Mouse (Mus musculus) liver, embryonic 13.5 days (tissue): ENCODE results near the gene Fmnl2. TPM values are rescaled to one million over a fixed set of nuclear protein-coding genes. Genes with fewer than 3 reads are reported as not detected.

Experiments
- ATAC-seq: fragments of 200-750 bp; cut with Nextera tagmentation; 2 replicates; pipeline ENCODE4 v1.8.0; 2017; ENCODE audit warnings: low read depth, mild to moderate bottlenecking, moderate number of reproducible peaks, moderate library complexity
- DNase-seq: peaks from one replicate; pipeline ENCODE4 v3.0.0; 2022
- H3K27ac ChIP-seq: fragments of 300-500 bp; sonication (generic); 2 replicates; pipeline ENCODE4 v1.5.1; 2015; ENCODE audit warnings: moderate library complexity, mild to moderate bottlenecking, inconsistent platforms
- H3K27me3 ChIP-seq: fragments of 300-500 bp; sonication (generic); 2 replicates; pipeline ENCODE4 v1.6.1; 2015; ENCODE audit warnings: mild to moderate bottlenecking, inconsistent platforms
- H3K36me3 ChIP-seq: fragments of 300-500 bp; sonication (generic); 2 replicates; pipeline ENCODE4 v1.6.1; 2015; ENCODE audit warnings: mild to moderate bottlenecking, inconsistent platforms
- H3K4me1 ChIP-seq: fragments of 300-500 bp; sonication (generic); replicated peaks from 2 replicates; pipeline ENCODE4 v1.6.1; 2015; ENCODE audit warnings: inconsistent platforms
- H3K4me2 ChIP-seq: fragments of 300-500 bp; sonication (generic); 2 replicates; pipeline ENCODE4 v1.6.1; 2015; ENCODE audit warnings: inconsistent platforms, mild to moderate bottlenecking, moderate library complexity
- H3K4me3 ChIP-seq: fragments of 300-500 bp; sonication (generic); replicated peaks from 2 replicates; pipeline ENCODE4 v1.5.1; 2015; ENCODE audit warnings: mild to moderate bottlenecking, inconsistent platforms
- H3K9ac ChIP-seq: fragments of 300-500 bp; sonication (generic); 2 replicates; pipeline ENCODE4 v1.6.1; 2015; ENCODE audit warnings: mild to moderate bottlenecking, inconsistent platforms
- H3K9me3 ChIP-seq: fragments of 300-500 bp; sonication (generic); replicated peaks from 2 replicates; pipeline ENCODE4 v1.6.1; 2016; ENCODE audit warnings: inconsistent platforms
- WGBS: fragments of 180-500 bp; shearing (Covaris S2); methylation state at CpG from one replicate; pipeline ENCODE4 v1.1.7; 2015; ENCODE audit not compliant: insufficient replicate concordance; 5-methylcytosine and 5-hydroxymethylcytosine counted together
- polyA plus RNA-seq: library from polyadenylated mRNA; unstranded; fragments of >200 nt; fragmentation: Nextera tagmentation; extraction: Ambion mirVana; gene quantifications from 2 replicates; pipeline ENCODE4 v1.2.1, GENCODE M21; 2015

Gene Fmnl2
- polyA plus RNA-seq, 1 experiment from 2014 or later = 0.46 TPM

- no peaks in the 10 kb centered on the region for H3K36me3 ChIP-seq
- no peak overlapping the region for H3K9ac ChIP-seq
- no peak for DNase-seq
- ATAC-seq = no peak
- 51% methylated on average over 9 of the region's 9 CpGs for WGBS
- no peak overlapping the region for H3K4me2 ChIP-seq
- H3K27ac ChIP-seq = no peak overlapping the region
- H3K9me3 ChIP-seq = no peaks in the 10 kb centered on the region
- no peak overlapping the region for H3K4me3 ChIP-seq
- no peaks in the 10 kb centered on the region for H3K27me3 ChIP-seq
- H3K4me1 ChIP-seq = 0 out of 2 replicates have a peak, but pooled peaks cover 5% of the 10 kb centered on the region
Observed at GRCm38 (mm10) chr2:52943644-52944423, 86.2 kb downstream of the Fmnl2 start.

- ATAC-seq (no peak), DNase-seq (no peak)
- no peaks in the 10 kb centered on the region for H3K9me3 ChIP-seq
- H3K27me3 ChIP-seq = no peaks in the 10 kb centered on the region
- H3K9ac ChIP-seq = no peak overlapping the region
- no peak overlapping the region for H3K27ac ChIP-seq
- 0 out of 2 replicates have a peak, but pooled peaks cover 4% of the 10 kb centered on the region for H3K4me1 ChIP-seq
- H3K4me3 ChIP-seq = no peak overlapping the region
- no peak overlapping the region for H3K4me2 ChIP-seq
- 63% methylated on average over 5 of the region's 5 CpGs for WGBS
- H3K36me3 ChIP-seq = no peaks in the 10 kb centered on the region
Observed at GRCm38 (mm10) chr2:52944594-52944993, 86.9 kb downstream of the Fmnl2 start.

GRCm38 (mm10) chr2:52946074-52946473 is 88.4 kb downstream of the Fmnl2 start:
- no peaks in the 10 kb centered on the region for H3K9me3 ChIP-seq
- H3K4me2 ChIP-seq = no peak overlapping the region
- WGBS = 59% methylated on average over 2 of the region's 2 CpGs
- H3K27me3 ChIP-seq = no peaks in the 10 kb centered on the region
- H3K27ac ChIP-seq = no peak overlapping the region
- H3K4me3 ChIP-seq = no peak overlapping the region
- 0 out of 2 replicates have a peak, but pooled peaks cover 4% of the 10 kb centered on the region for H3K4me1 ChIP-seq
- H3K36me3 ChIP-seq = no peaks in the 10 kb centered on the region
- H3K9ac ChIP-seq = no peak overlapping the region
- DNase-seq (no peak), ATAC-seq (no peak)

- 70% methylated on average over 11 of the region's 11 CpGs for WGBS
Observed at GRCm38 (mm10) chr2:52946524-52947186, 89.0 kb downstream of the Fmnl2 start.

GRCm38 (mm10) chr2:52948406-52948805 is 90.7 kb downstream of the Fmnl2 start:
- Histone ChIP-seq H3K4me1 (0 out of 2 replicates have a peak, but pooled peaks cover 4% of the 10 kb centered on the region), H3K9ac (no peak overlapping the region), H3K27ac (no peak overlapping the region), H3K27me3 (no peaks in the 10 kb centered on the region), H3K4me3 (no peak overlapping the region), H3K4me2 (no peak overlapping the region), H3K36me3 (no peaks in the 10 kb centered on the region), H3K9me3 (no peaks in the 10 kb centered on the region)
- no peak for ATAC-seq
- 72% methylated on average over 3 of the region's 3 CpGs for WGBS
- DNase-seq = no peak

More at GRCm38 (mm10) chr2:52946524-52947186, 89.0 kb downstream of the Fmnl2 start:
- Histone ChIP-seq H3K4me1 (0 out of 2 replicates have a peak, but pooled peaks cover 4% of the 10 kb centered on the region), H3K9ac (no peak overlapping the region), H3K4me2 (no peak overlapping the region), H3K27ac (no peak overlapping the region), H3K27me3 (no peaks in the 10 kb centered on the region), H3K4me3 (no peak overlapping the region), H3K9me3 (no peaks in the 10 kb centered on the region), H3K36me3 (no peaks in the 10 kb centered on the region)
- ATAC-seq = no peak
- DNase-seq = no peak

- 74% methylated on average over 4 of the region's 4 CpGs for WGBS
- Histone ChIP-seq H3K27me3 (no peaks in the 10 kb centered on the region), H3K36me3 (no peaks in the 10 kb centered on the region), H3K4me2 (no peak overlapping the region), H3K9ac (no peak overlapping the region), H3K4me3 (no peak overlapping the region), H3K4me1 (no peaks in the 10 kb centered on the region), H3K27ac (no peak overlapping the region), H3K9me3 (no peaks in the 10 kb centered on the region)
- DNase-seq (no peak), ATAC-seq (no peak)
Observed at GRCm38 (mm10) chr2:52949556-52949955, 91.9 kb downstream of the Fmnl2 start.

- Histone ChIP-seq H3K36me3 (no peaks in the 10 kb centered on the region), H3K27ac (no peak overlapping the region), H3K27me3 (no peaks in the 10 kb centered on the region), H3K4me2 (no peak overlapping the region), H3K4me3 (no peak overlapping the region), H3K4me1 (no peaks in the 10 kb centered on the region), H3K9me3 (no peaks in the 10 kb centered on the region), H3K9ac (no peak overlapping the region)
- WGBS = 77% methylated on average over 4 of the region's 4 CpGs
- DNase-seq (no peak), ATAC-seq (no peak)
Observed at GRCm38 (mm10) chr2:52950226-52950625, 92.6 kb downstream of the Fmnl2 start.

- H3K27ac ChIP-seq = no peak overlapping the region
- no peaks in the 10 kb centered on the region for H3K9me3 ChIP-seq
- ATAC-seq (no peak), DNase-seq (no peak)
- H3K4me3 ChIP-seq = no peak overlapping the region
- H3K4me2 ChIP-seq = no peak overlapping the region
- no peak overlapping the region for H3K9ac ChIP-seq
- 21% methylated on average over 6 of the region's 6 CpGs for WGBS
- no peaks in the 10 kb centered on the region for H3K4me1 ChIP-seq
- no peaks in the 10 kb centered on the region for H3K27me3 ChIP-seq
- no peaks in the 10 kb centered on the region for H3K36me3 ChIP-seq
Observed at GRCm38 (mm10) chr2:52952202-52952730, 94.6 kb downstream of the Fmnl2 start.

- ATAC-seq (peak; percentile 64), DNase-seq (peak; percentile 28)
- Histone ChIP-seq H3K9me3 (no peaks in the 10 kb centered on the region), H3K27ac (no peak overlapping the region), H3K4me3 (no peak overlapping the region), H3K4me1 (peaks cover 6% of the 10 kb centered on the region; the same call in 1 of the 2 replicates), H3K9ac (no peak overlapping the region), H3K36me3 (no peaks in the 10 kb centered on the region), H3K4me2 (no peak overlapping the region), H3K27me3 (no peaks in the 10 kb centered on the region)
- WGBS = 26% methylated on average over 8 of the region's 8 CpGs
Observed at GRCm38 (mm10) chr2:52955090-52955489, 97.4 kb downstream of the Fmnl2 start.

- ATAC-seq (no peak), DNase-seq (no peak)
- WGBS = 73% methylated on average over 10 of the region's 10 CpGs
- Histone ChIP-seq H3K4me1 (peaks cover 6% of the 10 kb centered on the region), H3K27ac (no peak overlapping the region), H3K9ac (no peak overlapping the region), H3K27me3 (no peaks in the 10 kb centered on the region), H3K36me3 (no peaks in the 10 kb centered on the region), H3K9me3 (no peaks in the 10 kb centered on the region), H3K4me2 (no peak overlapping the region), H3K4me3 (no peak overlapping the region)
Observed at GRCm38 (mm10) chr2:52955831-52956230, 98.2 kb downstream of the Fmnl2 start.

- no peak overlapping the region for H3K27ac ChIP-seq
- H3K4me1 ChIP-seq = peaks cover 6% of the 10 kb centered on the region
- H3K4me2 ChIP-seq = no peak overlapping the region
- H3K36me3 ChIP-seq = no peaks in the 10 kb centered on the region
- DNase-seq = no peak
- H3K4me3 ChIP-seq = no peak overlapping the region
- ATAC-seq = no peak
- no peaks in the 10 kb centered on the region for H3K27me3 ChIP-seq
- 57% methylated on average over 8 of the region's 8 CpGs for WGBS
- H3K9ac ChIP-seq = no peak overlapping the region
- no peaks in the 10 kb centered on the region for H3K9me3 ChIP-seq
Observed at GRCm38 (mm10) chr2:52957771-52958534, 100.3 kb downstream of the Fmnl2 start.
